Mouse (Mus musculus) adrenal gland, postnatal 36 days (tissue): ENCODE results near the gene Hrh1. TPM values are rescaled to one million over a fixed set of nuclear protein-coding genes. Genes with fewer than 3 reads are reported as not detected.

ENCODE experiments used
- DNase-seq, 2 experiments: peaks; one replicate each; pipeline ENCODE4 v3.0.0; 2021; ENCODE audit warnings: mixed read lengths in 1 of 2
- total RNA-seq, 2 experiments: library from RNA; stranded (reverse); gene quantifications; 2 replicates each; pipeline ENCODE4 v1.2.3; 2021

Hrh1 gene
- total RNA-seq, 2 experiments from 2014 or later = 0.56 to 1.9 TPM

- DNase-seq = no peak
Observed at GRCm38 (mm10) chr6:114406634-114407033, 8.9 kb downstream of the Hrh1 start.

DNA sequence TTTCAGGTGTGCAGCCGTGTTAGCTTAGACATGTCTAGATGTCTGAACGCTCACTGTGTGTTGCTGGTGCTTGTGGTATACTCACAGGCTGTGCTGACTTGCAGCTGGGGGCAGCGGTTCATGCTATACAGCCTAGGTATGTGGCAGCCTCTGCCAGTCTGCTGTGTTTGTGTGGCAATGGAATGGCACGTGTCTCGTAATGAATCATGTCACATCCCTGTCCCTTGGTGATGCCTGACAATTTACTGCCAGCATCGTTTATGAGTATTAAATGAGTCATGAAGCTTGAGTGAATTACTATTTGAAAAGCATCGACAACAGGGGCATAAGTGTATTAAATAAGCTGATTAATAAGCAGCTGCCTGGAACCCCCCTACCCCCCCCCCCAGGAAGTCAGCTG, 9.3 kb downstream of the Hrh1 start:
- DNase-seq = no peak

GRCm38 (mm10) chr6:114408278-114408677, 10.5 kb downstream of the Hrh1 start:
- DNase-seq = peak; percentile 12 to 15

- no peak for DNase-seq
Observed at GRCm38 (mm10) chr6:114411913-114412312, 14.2 kb downstream of the Hrh1 start.

DNA sequence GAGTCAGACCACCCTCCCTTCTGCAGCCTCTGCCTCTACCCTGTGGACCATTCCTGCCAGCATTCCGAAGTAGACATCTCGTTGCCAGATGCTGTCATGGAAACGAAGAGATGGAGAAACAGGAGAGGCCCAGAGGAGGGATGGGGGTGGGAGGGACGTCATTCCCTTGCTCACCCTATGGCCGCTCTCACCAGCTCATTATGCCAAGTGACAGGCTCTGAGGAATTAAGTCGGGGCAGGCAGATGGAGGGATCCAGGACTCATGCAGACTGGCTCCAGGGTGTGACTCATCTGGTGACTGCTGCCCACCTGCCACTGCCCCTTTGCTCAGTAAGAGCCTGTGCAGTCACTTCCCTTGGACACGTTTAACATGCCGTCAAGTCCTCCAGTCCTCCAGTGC, 16.8 kb downstream of the Hrh1 start:
- no peak for DNase-seq

GRCm38 (mm10) chr6:114418037-114418436, 20.3 kb downstream of the Hrh1 start:
- peak; percentile 69 to 83 for DNase-seq

DNA sequence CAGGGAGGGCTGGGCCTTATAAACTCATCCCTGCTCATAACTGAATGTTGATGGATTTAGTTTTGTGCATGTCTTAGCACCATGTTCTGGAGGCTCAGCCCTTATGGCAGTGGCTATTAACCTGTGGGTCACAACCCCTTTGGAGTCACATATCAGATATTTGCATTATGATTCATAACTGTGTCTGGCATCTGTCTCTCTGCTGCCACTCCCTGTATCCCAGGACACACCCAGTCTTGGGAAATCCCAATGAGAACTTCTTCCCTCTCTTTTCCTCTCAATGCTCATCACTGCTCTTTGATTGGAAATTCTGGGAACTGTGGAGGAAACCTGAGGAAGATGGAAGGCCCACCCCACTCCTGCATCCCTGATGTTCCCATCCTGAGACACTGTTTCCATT, 23.3 kb downstream of the Hrh1 start:
- no peak for DNase-seq

- DNase-seq = no peak
Observed at GRCm38 (mm10) chr6:114423051-114423676, 25.4 kb downstream of the Hrh1 start.

- no peak for DNase-seq
Observed at GRCm38 (mm10) chr6:114425343-114425742, 27.6 kb downstream of the Hrh1 start.

- DNase-seq = no peak
Observed at GRCm38 (mm10) chr6:114427641-114428040, 29.9 kb downstream of the Hrh1 start.

DNA sequence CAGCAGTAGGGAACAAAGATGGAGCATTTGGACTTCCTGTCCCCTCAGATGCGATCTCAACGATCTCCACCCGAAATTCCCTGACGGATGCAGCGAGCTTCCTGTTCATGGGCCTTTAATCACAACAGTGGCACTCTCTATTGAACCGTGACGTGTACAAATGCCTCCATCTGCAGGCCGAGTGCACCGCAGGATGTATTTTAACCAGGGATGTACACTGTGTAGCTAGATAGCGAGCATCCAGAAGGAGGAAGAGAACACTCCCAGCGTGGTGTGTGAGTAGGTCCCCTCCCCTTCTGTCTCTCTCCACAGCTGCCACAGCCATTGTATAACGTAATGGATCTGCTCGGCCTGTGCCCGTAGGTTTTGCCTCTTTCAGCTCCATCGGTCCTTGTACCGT, 31.1 kb downstream of the Hrh1 start:
- no peak for DNase-seq

GRCm38 (mm10) chr6:114432591-114432990, 34.9 kb downstream of the Hrh1 start:
- no peak for DNase-seq

DNA sequence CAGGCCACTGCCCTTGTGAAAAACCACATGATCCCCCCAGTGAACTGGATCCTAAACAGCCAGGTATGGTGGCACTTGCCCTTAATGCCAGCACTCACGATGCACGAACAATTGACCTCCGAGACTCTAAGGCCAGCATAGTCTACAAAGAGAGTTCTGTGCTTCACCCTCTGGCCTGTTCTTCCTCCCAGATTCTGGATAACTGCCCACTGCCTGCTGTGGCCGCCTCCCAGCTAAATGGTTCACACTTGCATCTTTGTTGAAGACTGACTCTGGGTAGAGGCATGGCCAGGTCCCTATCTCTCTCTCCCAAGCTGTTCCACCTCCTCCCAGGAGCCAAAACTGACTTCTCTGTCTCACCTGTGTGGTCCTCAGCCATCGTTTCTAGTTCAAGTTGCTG, 36.8 kb downstream of the Hrh1 start:
- no peak for DNase-seq

DNA sequence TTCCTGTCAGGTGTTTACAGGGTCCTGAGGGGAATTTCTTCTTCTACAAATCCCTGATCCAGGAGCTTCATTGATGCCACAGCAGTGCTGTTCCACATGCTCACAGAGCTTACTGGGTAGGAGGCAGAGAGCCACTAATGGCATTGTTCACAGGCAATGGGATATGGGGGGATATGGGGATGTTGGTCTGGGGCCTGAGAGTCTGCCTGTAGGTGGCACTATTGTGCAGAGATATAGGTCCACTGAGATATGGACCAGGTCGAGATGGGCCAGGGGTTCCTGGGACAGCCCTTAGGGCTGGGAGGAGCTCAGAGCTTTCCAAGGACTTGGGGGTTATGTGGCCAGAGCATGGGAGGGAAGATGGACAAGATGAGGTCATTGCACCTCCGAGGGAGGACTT, 42.6 kb downstream of the Hrh1 start:
- no peak for DNase-seq

- no peak for DNase-seq
Observed at GRCm38 (mm10) chr6:114440788-114441453, 43.2 kb downstream of the Hrh1 start.

DNA sequence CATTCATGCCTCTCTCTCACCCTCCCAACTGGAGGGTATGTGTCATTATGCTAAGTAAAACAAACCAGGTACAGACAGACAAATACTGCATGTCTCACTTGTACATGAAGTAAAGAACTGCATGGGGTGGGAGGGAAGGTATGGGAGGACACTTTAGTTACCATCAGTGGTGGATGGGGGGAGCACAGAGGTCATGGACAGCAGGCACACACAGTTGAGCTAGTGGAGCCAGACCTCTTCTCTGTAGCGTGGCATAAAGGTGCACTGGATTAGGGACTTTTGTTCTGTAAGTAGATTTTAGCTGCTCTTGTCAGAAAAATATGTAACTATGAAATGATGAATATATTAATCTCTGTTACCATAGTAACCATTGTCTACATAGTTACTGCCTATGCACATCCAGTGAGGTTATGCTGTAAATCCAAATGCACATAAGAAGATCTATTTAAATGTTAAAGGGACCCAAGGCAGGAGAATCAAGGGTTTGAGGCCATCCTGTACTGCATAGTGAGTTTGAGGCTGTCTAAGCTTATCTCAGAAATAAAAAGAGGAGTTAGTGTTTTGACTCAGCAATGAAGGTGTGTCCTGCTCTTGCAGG, 46.6 kb downstream of the Hrh1 start:
- no peak for DNase-seq

DNA sequence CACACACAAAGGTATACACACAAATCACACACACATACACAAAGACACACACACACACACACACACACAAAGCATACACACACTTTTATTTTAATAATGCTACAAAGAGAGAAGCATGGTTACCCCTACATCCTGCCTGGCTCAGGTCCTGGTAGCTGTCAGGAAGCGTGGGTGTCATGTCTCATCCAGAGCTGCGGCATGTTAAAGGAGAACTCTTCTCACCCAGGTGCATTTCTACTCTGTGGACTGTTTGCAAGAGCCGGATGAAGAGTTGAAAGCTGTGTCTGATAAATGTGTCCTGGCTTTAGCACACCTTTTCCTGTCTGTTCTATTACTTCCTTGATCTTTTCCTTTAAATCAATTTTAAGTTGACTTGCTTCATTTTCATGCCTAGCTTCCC, 47.2 kb downstream of the Hrh1 start:
- no peak for DNase-seq

- peak in 1 of 2 experiments; percentile 22 for DNase-seq
Observed at GRCm38 (mm10) chr6:114448888-114449287, 51.2 kb downstream of the Hrh1 start.

- no peak for DNase-seq
Observed at GRCm38 (mm10) chr6:114455267-114455666, 57.5 kb downstream of the Hrh1 start.

DNA sequence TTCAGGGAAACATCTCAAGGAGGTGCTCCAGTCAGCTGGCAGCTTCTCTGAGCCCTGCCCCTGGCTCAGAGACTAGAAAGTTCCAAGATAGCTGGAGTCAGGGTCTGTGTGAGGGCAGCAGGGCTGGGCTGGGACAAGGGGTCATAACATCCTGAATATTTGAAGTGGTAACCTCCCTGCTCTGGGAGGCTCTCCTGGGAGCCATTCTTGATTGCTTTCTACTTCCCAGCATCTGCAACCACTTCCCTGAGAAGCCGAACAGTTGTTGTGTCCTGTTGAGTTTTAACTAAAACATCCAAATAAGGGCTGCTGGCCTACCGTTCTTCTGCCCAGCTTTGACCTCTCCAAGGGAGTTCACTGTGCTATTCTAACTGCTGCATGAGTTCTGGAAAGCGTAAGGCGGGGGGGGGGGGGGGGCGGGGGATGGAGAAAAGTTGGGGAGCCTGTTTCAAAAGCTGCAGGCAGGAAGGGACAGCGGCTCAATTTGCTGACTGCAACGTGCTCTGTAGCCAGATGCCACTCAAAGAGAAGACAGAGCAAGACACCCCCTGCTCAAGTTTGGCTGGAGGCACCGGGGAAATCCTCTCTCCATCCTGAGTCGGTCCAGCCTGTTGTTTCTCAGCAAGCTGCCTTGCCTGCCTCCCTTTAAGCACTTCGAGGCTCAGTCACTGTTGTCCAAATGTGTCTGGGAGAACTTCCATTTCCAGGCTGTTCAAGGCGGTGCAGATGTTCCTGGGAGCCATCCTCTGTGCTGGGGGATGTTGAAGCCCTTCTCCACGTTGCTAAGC, 58.7 kb downstream of the Hrh1 start:
- DNase-seq = no peak

DNA sequence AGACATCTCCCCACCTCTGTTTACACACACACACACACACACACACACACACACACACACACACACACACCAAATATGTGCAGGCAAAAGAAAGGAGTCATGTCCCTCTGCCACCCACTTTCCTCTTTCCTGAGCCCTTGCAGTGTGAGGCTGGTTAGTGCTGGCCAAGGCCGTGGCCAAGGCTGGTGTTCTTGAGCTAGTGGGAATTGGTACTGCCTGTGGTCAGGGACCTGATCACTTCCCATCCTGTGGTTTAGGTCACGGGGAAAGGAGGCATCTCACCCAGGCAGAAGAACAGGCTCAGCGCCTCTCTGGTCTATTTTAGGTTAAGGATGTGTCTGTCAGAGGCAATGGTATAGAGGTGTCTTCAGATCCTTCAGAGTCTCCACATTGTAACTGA, 59.6 kb downstream of the Hrh1 start:
- peak; percentile 43 to 51 for DNase-seq

DNA sequence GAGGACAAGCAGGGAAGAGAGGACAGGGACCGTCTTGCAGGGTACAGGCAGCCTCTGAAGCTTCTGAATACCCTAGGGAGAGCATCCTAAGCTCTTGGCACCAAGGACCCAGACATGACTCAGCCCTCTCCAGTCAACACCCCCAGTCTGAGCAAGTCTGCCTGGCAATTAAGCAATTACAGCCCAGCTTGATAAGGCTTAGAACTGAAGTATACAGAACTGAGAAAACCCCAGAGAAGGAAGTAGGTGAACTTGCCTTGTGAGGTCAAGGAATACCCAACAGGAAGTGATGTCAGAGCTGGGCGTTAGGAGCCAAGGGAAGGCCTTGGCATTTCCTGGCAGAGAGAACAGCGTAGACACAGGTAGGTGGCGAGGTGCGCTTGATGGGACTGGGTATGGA, 60.5 kb downstream of the Hrh1 start:
- DNase-seq = peak; percentile 38

DNA sequence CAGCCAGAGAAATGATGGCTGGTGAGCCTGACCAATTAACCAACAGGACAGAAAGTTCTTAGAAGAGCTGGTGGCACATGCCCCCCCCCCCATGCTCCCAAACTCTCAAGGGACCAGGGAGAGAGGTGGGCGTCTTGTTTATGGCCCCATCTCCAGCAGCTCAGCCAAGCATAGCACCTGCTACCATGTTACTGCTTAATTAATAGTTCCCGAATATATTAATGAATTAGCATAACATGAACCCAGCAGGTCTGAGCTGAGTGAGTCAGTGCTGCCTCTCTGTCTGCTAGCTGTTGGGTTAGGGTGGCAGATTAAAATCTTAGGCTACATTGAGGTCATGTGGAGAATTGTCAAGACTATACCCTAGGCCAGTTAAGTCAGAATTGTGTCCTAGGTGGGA, 62.2 kb downstream of the Hrh1 start:
- no peak for DNase-seq
